Mouse (Mus musculus) cerebellum, postnatal 10 days (tissue): ENCODE measurements around the gene Gstm4.
"Not testable (repeated sequence)": the region's sequence is repeated elsewhere in the genome, so short reads cannot be mapped to it uniquely, and the experiment has no call there.

Experiments used
- DNase-seq, 2 experiments: peaks; one replicate each; pipeline ENCODE4 v3.0.0; 2021; ENCODE audit warnings: mixed read lengths in 2 of 2

Gene Gstm4

GRCm38 (mm10) chr3:108069231-108069870 is 24.7 kb upstream of the Gstm4 start:
- no peak for DNase-seq

- no peak for DNase-seq
These were observed 24.1 kb upstream of the Gstm4 start for GRCm38 (mm10) chr3:108068826-108069225.

- DNase-seq = no peak
These were observed 22.8 kb upstream of the Gstm4 start for GRCm38 (mm10) chr3:108067370-108067934.

GRCm38 (mm10) chr3:108065551-108065950 is 20.9 kb upstream of the Gstm4 start:
- DNase-seq = no peak

- no peak for DNase-seq
These were observed 20.0 kb upstream of the Gstm4 start for GRCm38 (mm10) chr3:108064672-108065071.

GRCm38 (mm10) chr3:108062648-108063047 is 18.0 kb upstream of the Gstm4 start:
- peak in 1 of 2 experiments; percentile 46 for DNase-seq

- DNase-seq = peak; percentile 72 to 82
These were observed 16.7 kb upstream of the Gstm4 start for GRCm38 (mm10) chr3:108061420-108061819.

- DNase-seq = no peak
These were observed 5.8 kb upstream of the Gstm4 start for GRCm38 (mm10) chr3:108050493-108050892.

GRCm38 (mm10) chr3:108048306-108048705 is 3.6 kb upstream of the Gstm4 start:
- DNase-seq = peak in 1 of 2 experiments; percentile 17

- no peak for DNase-seq
These were observed 2.4 kb upstream of the Gstm4 start for GRCm38 (mm10) chr3:108046944-108047655.

- DNase-seq = no peak
These were observed 11.5 kb downstream of the Gstm4 start for GRCm38 (mm10) chr3:108033156-108033555.

GRCm38 (mm10) chr3:108032113-108032512 is 12.6 kb downstream of the Gstm4 start:
- DNase-seq = no peak

GRCm38 (mm10) chr3:108028641-108029365 is 15.9 kb downstream of the Gstm4 start:
- no peak for DNase-seq

- DNase-seq = no peak
These were observed 18.1 kb downstream of the Gstm4 start for GRCm38 (mm10) chr3:108026597-108026996.

- DNase-seq = no peak
These were observed 18.6 kb downstream of the Gstm4 start for GRCm38 (mm10) chr3:108026049-108026448.

GRCm38 (mm10) chr3:108025318-108025717 is 19.4 kb downstream of the Gstm4 start:
- DNase-seq = no peak

GRCm38 (mm10) chr3:108022650-108023049 is 22.0 kb downstream of the Gstm4 start:
- no peak for DNase-seq

- not testable (repeated sequence) for DNase-seq
These were observed 24.2 kb downstream of the Gstm4 start for GRCm38 (mm10) chr3:108020351-108021022.

- not testable (repeated sequence) for DNase-seq
These were observed 25.5 kb downstream of the Gstm4 start for GRCm38 (mm10) chr3:108019226-108019625.

GRCm38 (mm10) chr3:108018190-108018820 is 26.4 kb downstream of the Gstm4 start:
- no peak for DNase-seq

- DNase-seq = peak; percentile 95 to 96
These were observed 27.1 kb downstream of the Gstm4 start, which contains the start of gene Gstm1 for GRCm38 (mm10) chr3:108017473-108018189. Gene Gstm1, minus strand, starts transcription at chr3:108017973.
